Mouse (Mus musculus) neural tube, embryonic 11.5 days (tissue): ENCODE results near the gene Trf. TPM values are rescaled to one million over a fixed set of nuclear protein-coding genes. Genes with fewer than 3 reads are reported as not detected.

Source experiments
- ATAC-seq: fragments of 200-750 bp; cut with Nextera tagmentation; 2 replicates; pipeline ENCODE4 v1.8.0; 2017; ENCODE audit warnings: moderate number of reproducible peaks, mild to moderate bottlenecking, moderate TSS enrichment, moderate library complexity; ENCODE audit not compliant: insufficient read depth, low FRiP score, low TSS enrichment
- DNase-seq: peaks from one replicate; pipeline ENCODE4 v3.0.0-alpha.2; 2015; ENCODE audit warnings: low spot score
- H3K27ac ChIP-seq: fragments of 300-500 bp; sonication (generic); 2 replicates; pipeline ENCODE4 v1.5.1; 2014; ENCODE audit warnings: low read depth, mild to moderate bottlenecking, low read length
- H3K27me3 ChIP-seq: fragments of 300-500 bp; sonication (generic); 2 replicates; pipeline ENCODE4 v1.6.1; 2014; ENCODE audit warnings: mild to moderate bottlenecking, low read length, mixed read lengths; ENCODE audit not compliant: control insufficient read depth, insufficient read depth
- H3K36me3 ChIP-seq: fragments of 300-500 bp; sonication (generic); 2 replicates; pipeline ENCODE4 v1.6.1; 2014; ENCODE audit warnings: mild to moderate bottlenecking, low read length, moderate library complexity, mixed read lengths; ENCODE audit not compliant: control insufficient read depth, insufficient read depth
- H3K4me1 ChIP-seq: fragments of 300-500 bp; sonication (generic); 2 replicates; pipeline ENCODE4 v1.6.1; 2014; ENCODE audit warnings: low read length, mixed read lengths; ENCODE audit not compliant: control insufficient read depth, insufficient read depth
- H3K4me2 ChIP-seq: fragments of 300-500 bp; sonication (generic); 2 replicates; pipeline ENCODE4 v1.6.1; 2014; ENCODE audit warnings: low read depth, mild to moderate bottlenecking, moderate library complexity
- H3K4me3 ChIP-seq: fragments of 300-500 bp; sonication (generic); 2 replicates; pipeline ENCODE4 v1.5.1; 2014; ENCODE audit warnings: low read depth, low read length
- H3K9ac ChIP-seq: fragments of 300-500 bp; sonication (generic); 2 replicates; pipeline ENCODE4 v1.6.1; 2014; ENCODE audit warnings: mild to moderate bottlenecking, low read length
- H3K9me3 ChIP-seq: fragments of 300-500 bp; sonication (generic); 2 replicates; pipeline ENCODE4 v1.6.1; 2016; ENCODE audit warnings: low read length; ENCODE audit not compliant: control insufficient read depth
- WGBS: fragments of 180-500 bp; shearing (Covaris S2); extraction: QIAGEN DNeasy Blood & Tissue Kit; methylation state at CpG from one replicate; pipeline ENCODE4 v1.1.7; 2014; 5-methylcytosine and 5-hydroxymethylcytosine counted together
- polyA plus RNA-seq: library from polyadenylated mRNA; unstranded; fragments of >200 nt; fragmentation: Nextera tagmentation; extraction: Ambion mirVana; gene quantifications from 2 replicates; pipeline ENCODE4 v1.2.1, GENCODE M21; 2014

Trf gene
- 22.4 and 28.5 TPM in 2 replicates for polyA plus RNA-seq

DNA sequence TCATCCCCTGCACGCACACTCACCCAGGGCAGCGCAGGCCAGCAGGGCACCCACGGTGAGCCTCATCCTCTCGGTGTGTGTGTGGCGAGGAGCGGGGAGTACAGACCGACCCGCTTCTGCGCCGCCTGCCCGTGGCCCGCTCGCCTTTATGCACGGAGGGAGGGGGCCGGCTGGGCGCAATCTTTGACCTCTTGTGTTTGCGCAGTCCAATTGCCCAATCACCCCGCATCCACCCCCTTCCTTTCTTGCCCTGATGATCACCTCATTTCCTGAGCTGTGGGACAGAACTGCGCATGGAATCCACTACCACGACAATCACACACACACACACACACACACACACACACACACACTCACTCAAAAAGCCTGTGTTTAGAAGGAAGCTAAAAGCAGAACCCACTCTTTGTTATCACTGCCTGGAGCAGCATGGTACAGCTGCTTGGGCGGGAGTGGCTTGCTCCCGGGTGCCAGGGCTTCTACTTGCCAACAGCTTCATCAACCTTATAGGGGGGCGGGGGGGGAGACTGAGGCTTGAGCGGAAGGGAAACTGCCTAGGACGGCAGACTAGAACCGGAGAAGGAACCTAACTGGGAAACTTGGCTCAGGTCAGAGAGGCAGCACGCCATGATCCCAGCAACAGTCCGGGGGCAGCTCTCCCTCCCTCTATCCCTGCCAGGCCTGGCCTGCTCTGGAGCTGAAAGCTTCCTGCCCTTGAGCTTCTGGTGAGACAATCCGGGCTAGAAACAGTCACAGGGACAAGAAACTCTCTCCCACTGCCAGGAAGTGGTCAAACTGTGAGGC lies at the start of gene Trf, which contains the start of gene Gm20425:
Gene Trf (minus strand): TSS at position 294 of the 801 bp plus-strand sequence.
Gene Gm20425 (minus strand): TSS at position 157 of the 801 bp plus-strand sequence.
- ATAC-seq (no peak; the same call in 1 of the 2 replicates), DNase-seq (peak; percentile 27)
- Histone ChIP-seq H3K9ac (peak within 1 kb of the TSS; percentile 51), H3K36me3 (no peaks in the 10 kb centered on the region), H3K4me3 (0 out of 2 replicates have a peak within 1 kb of the TSS, but pooled peaks have one; percentile 8), H3K27me3 (no peaks in the 10 kb centered on the region), H3K4me1 (no peaks in the 10 kb centered on the region), H3K9me3 (no peaks in the 10 kb centered on the region), H3K4me2 (peak within 1 kb of the TSS; percentile 29), H3K27ac (no peak within 1 kb of the TSS)
- 48% methylated on average over 28 of the region's 29 CpGs for WGBS

GRCm38 (mm10) chr9:103276876-103277275 lies 46.6 kb upstream of the Trf start:
- Histone ChIP-seq H3K4me3 (no peak overlapping the region), H3K4me1 (no peaks in the 10 kb centered on the region), H3K9me3 (no peaks in the 10 kb centered on the region), H3K9ac (no peak overlapping the region), H3K4me2 (no peak overlapping the region), H3K27me3 (no peaks in the 10 kb centered on the region), H3K36me3 (no peaks in the 10 kb centered on the region), H3K27ac (no peak overlapping the region)
- 85% methylated on average over 6 of the region's 6 CpGs for WGBS
- ATAC-seq: no peak
- DNase-seq: no peak

DNA sequence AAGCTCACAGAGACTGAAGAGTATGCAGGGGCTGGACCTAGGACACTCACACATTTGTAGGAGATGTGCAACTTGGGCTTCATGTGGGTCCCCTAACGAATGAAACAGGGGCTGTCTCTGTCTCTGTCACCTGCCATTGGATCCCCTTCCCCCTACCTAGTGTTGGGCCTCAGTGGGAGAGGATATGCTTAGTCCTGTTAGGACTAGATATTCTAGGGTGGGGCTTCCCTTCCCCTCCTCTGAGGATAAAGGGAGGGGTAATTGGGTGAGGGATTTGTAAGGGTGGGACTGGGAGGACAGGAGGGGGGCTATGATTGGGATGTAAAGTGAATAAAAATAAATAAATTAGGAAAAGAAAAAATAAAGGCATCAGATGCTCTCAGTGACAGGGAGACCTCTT lies 45.4 kb upstream of the Trf start:
- Histone ChIP-seq H3K9me3 (no peaks in the 10 kb centered on the region), H3K27ac (no peak overlapping the region), H3K36me3 (no peaks in the 10 kb centered on the region), H3K27me3 (no peaks in the 10 kb centered on the region), H3K4me3 (no peak overlapping the region), H3K9ac (no peak overlapping the region), H3K4me1 (no peaks in the 10 kb centered on the region), H3K4me2 (no peak overlapping the region)
- 76% methylated on average over 1 of the region's 1 CpGs for WGBS
- ATAC-seq: no peak
- DNase-seq: no peak

GRCm38 (mm10) chr9:103274819-103275218 lies 44.6 kb upstream of the Trf start:
- 88% methylated on average over 8 of the region's 8 CpGs for WGBS
- ATAC-seq: no peak
- no peaks in the 10 kb centered on the region for H3K4me1 ChIP-seq
- no peaks in the 10 kb centered on the region for H3K36me3 ChIP-seq
- no peak overlapping the region for H3K4me3 ChIP-seq
- no peak overlapping the region for H3K4me2 ChIP-seq
- no peaks in the 10 kb centered on the region for H3K9me3 ChIP-seq
- H3K9ac ChIP-seq: no peak overlapping the region
- no peak overlapping the region for H3K27ac ChIP-seq
- no peaks in the 10 kb centered on the region for H3K27me3 ChIP-seq
- no peak for DNase-seq

GRCm38 (mm10) chr9:103271104-103271503 lies 40.9 kb upstream of the Trf start:
- H3K9me3 ChIP-seq: no peaks in the 10 kb centered on the region
- H3K9ac ChIP-seq: no peak overlapping the region
- WGBS: 38% methylated on average over 4 of the region's 4 CpGs
- H3K27me3 ChIP-seq: no peaks in the 10 kb centered on the region
- no peak overlapping the region for H3K4me3 ChIP-seq
- no peak overlapping the region for H3K4me2 ChIP-seq
- H3K36me3 ChIP-seq: no peaks in the 10 kb centered on the region
- H3K4me1 ChIP-seq: no peaks in the 10 kb centered on the region
- DNase-seq (peak; percentile 19), ATAC-seq (no peak)
- no peak overlapping the region for H3K27ac ChIP-seq

GRCm38 (mm10) chr9:103265778-103266177 lies 35.5 kb upstream of the Trf start:
- Histone ChIP-seq H3K36me3 (no peaks in the 10 kb centered on the region), H3K4me1 (no peaks in the 10 kb centered on the region), H3K27me3 (no peaks in the 10 kb centered on the region), H3K4me2 (no peak overlapping the region), H3K27ac (no peak overlapping the region), H3K9ac (no peak overlapping the region), H3K4me3 (no peak overlapping the region), H3K9me3 (no peaks in the 10 kb centered on the region)
- WGBS: 91% methylated on average over 4 of the region's 4 CpGs
- no peak for ATAC-seq
- DNase-seq: no peak

GRCm38 (mm10) chr9:103252906-103253305 lies 22.7 kb upstream of the Trf start:
- Histone ChIP-seq H3K4me2 (no peak overlapping the region), H3K27ac (no peak overlapping the region), H3K36me3 (no peaks in the 10 kb centered on the region), H3K27me3 (no peaks in the 10 kb centered on the region), H3K4me3 (no peak overlapping the region), H3K9ac (no peak overlapping the region), H3K4me1 (no peaks in the 10 kb centered on the region), H3K9me3 (no peaks in the 10 kb centered on the region)
- no peak for ATAC-seq
- 90% methylated on average over 5 of the region's 5 CpGs for WGBS
- DNase-seq: no peak

GRCm38 (mm10) chr9:103248618-103249017 lies 18.4 kb upstream of the Trf start:
- no peaks in the 10 kb centered on the region for H3K36me3 ChIP-seq
- H3K4me1 ChIP-seq: no peaks in the 10 kb centered on the region
- H3K9ac ChIP-seq: no peak overlapping the region
- DNase-seq: no peak
- H3K9me3 ChIP-seq: no peaks in the 10 kb centered on the region
- H3K4me3 ChIP-seq: no peak overlapping the region
- 60% methylated on average over 4 of the region's 4 CpGs for WGBS
- no peaks in the 10 kb centered on the region for H3K27me3 ChIP-seq
- H3K4me2 ChIP-seq: no peak overlapping the region
- no peak overlapping the region for H3K27ac ChIP-seq
- ATAC-seq: no peak
